Mouse (Mus musculus): ENCODE measurements around the gene Gde1.

DNA sequence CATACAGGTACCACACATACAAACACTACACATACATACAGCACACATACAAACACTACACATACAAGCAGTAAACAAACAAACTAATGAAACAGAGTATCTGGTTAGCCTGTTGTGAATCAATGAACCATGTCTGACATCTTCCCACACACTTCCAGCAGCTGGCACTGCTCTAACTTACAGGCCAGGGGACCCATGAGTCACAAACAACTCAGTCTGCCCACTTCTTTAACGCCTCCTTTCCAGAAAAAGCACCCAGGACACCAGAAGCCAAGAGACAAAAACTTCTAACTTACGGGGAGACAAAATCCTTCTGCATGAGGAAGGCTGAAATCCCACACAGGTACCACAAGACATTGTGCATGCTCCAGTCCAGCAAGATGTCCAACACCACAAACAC is 14.3 kb downstream of the Gde1 start:
- no peak for TF ChIP-seq CTCF (IDR thresholded peaks at IDR 0.05)
- TF ChIP-seq EP300 (IDR thresholded peaks at IDR 0.05): no peak

All from lung, postnatal 0 days (tissue).